Mouse (Mus musculus): ENCODE measurements around the gene Olfr344. TPM values are rescaled to one million over a fixed set of nuclear protein-coding genes. Genes with fewer than 3 reads are reported as not detected.

Olfr344 gene
- polyA plus RNA-seq (2012; ENCODE audit: insufficient read depth, insufficient read length, low replicate concordance, missing spikeins), result not detected in 2 replicates

DNA sequence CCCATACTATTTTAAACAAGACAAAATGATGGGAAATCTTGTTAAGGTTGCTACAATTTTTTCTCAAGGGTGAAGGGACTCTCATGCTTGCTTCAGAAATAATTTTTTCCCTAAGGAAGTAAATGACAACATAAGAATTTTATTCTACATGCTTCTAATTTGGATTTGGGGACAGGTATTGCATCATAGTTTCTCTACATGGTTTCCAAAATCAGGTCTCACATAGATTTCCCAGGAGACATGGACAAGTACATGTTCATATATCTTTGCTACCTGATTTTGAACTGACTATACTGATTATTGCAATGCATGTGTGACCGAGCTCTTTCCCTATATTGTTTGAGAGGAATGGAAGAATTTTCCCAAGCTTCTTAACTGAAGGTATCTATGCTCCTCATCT, at the start of gene Olfr344:
Gene Olfr344, plus strand, starts transcription at position 301 of the 400 bp plus-strand sequence.
- Histone ChIP-seq H3K4me3 (ENCODE audit: insufficient read depth, low read depth, low read length) (no peak within 1 kb of the TSS), H3K4me1 (ENCODE audit: control insufficient read depth, insufficient read depth, low read length) (no peaks in the 10 kb centered on the region), H3K27ac (ENCODE audit: insufficient read depth, low read depth, low read length) (no peak within 1 kb of the TSS)
- 84% methylated on average over 1 of the region's 1 CpGs for WGBS
- no peak for TF ChIP-seq CTCF (IDR thresholded peaks at IDR 0.05; ENCODE audit: insufficient read depth, low read depth, low read length)

DNA sequence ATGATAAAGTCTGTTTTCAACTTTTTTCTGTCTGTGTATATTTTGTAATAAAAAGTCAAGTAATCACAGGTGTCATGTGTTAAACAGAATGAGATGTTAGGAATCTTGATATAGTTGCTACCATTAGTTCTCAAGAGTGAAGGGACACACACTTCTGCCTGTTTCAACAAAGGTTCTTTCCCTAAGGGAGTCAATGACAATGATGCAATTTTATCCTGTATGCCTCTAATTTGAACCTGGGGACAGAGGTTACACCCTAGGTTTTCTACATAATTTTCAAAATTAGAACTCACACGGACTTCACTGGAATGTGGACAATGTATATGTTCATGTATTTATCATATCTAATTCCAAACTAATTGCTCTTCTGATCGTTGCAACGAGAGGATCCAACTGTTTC, 41.8 kb upstream of the Olfr344 start, which contains the start of gene Olfr342:
Gene Olfr342, plus strand, starts transcription at position 301 of the 400 bp plus-strand sequence.
- TF ChIP-seq CTCF (IDR thresholded peaks at IDR 0.05; ENCODE audit: insufficient read depth, low read depth, low read length) (no peak), POLR2A (IDR thresholded peaks at IDR 0.05; ENCODE audit: insufficient read depth, low read depth, low read length) (no peak)
- Histone ChIP-seq H3K4me1 (ENCODE audit: control insufficient read depth, insufficient read depth, low read length) (no peaks in the 10 kb centered on the region), H3K27ac (ENCODE audit: insufficient read depth, low read depth, low read length) (no peak within 1 kb of the TSS), H3K4me3 (ENCODE audit: insufficient read depth, low read depth, low read length) (no peak within 1 kb of the TSS)
- 59% methylated on average over 3 of the region's 3 CpGs for WGBS

DNA sequence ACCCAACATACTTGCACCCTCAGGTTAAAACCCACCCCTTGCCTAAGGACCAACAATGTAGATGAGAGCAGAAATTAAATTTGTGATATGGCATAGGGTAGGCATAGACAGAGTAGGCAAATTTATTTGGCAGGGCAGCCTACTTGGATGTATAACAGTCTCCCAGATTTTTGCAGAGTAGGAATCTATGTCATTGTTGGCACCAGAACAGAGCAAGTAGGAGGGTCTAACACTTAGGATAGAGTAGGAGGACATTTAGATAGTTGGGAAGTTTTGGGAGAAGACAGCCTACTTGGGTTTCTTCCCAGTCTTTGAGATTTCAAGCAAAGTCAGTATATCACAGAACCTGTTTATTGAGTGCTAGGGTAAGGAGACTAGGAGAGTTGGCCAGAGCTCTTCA, 1.3 kb upstream of the Olfr344 start:
- no peak overlapping the region for H3K27ac ChIP-seq (ENCODE audit: insufficient read depth, low read depth, low read length)
- TF ChIP-seq POLR2A (IDR thresholded peaks at IDR 0.05; ENCODE audit: insufficient read depth, low read depth, low read length) (no peak), CTCF (IDR thresholded peaks at IDR 0.05; ENCODE audit: insufficient read depth, low read depth, low read length) (no peak)
- no peak overlapping the region for H3K4me3 ChIP-seq (ENCODE audit: insufficient read depth, low read depth, low read length)
- H3K4me1 ChIP-seq (ENCODE audit: control insufficient read depth, insufficient read depth, low read length), result no peaks in the 10 kb centered on the region

DNA sequence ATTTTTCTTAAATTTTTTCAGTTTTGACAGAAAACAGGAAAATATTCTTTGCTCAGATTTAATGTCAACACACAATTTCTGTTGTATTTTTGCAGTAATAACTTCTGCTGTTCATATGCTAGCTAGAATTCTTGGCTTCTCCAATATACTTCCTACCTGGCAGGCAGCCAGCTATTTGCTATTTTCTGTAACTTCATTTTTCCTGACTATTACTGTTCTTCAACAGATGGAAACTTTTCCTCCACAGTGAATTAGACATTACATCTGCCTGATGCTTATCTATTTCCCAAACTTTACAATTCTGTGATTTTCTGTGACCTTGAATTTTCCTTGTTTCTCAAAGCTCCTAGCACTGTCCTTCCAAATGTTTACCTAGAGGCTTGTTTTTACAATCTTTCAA, 560 bp downstream of the Olfr344 start:
- Histone ChIP-seq H3K4me3 (ENCODE audit: insufficient read depth, low read depth, low read length) (no peak overlapping the region), H3K4me1 (ENCODE audit: control insufficient read depth, insufficient read depth, low read length) (no peaks in the 10 kb centered on the region), H3K27ac (ENCODE audit: insufficient read depth, low read depth, low read length) (no peak overlapping the region)
- TF ChIP-seq POLR2A (IDR thresholded peaks at IDR 0.05; ENCODE audit: insufficient read depth, low read depth, low read length) (no peak), CTCF (IDR thresholded peaks at IDR 0.05; ENCODE audit: insufficient read depth, low read depth, low read length) (no peak)

DNA sequence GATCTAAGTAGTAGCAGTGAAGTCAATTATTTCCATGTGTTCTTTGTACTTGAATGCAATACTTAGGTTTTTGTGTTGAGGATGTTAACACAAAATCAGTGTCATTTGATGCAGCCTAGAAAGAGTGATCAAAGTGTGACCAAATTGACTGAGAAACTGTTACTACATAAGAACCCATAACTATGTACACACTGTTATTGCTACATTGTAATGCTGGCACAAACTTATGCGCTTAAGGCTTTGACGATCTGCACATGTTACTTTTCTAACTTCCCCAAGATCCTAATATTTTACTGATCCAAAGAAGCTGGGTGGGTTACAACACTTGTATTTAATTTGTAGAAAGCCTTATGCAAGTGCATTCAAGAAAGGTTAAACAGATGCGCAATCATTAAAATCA, 1.4 kb downstream of the Olfr344 start:
- WGBS, result 90% methylated on average over 3 of the region's 3 CpGs
- Histone ChIP-seq H3K4me1 (ENCODE audit: control insufficient read depth, insufficient read depth, low read length) (no peaks in the 10 kb centered on the region), H3K4me3 (ENCODE audit: insufficient read depth, low read depth, low read length) (no peak overlapping the region), H3K27ac (ENCODE audit: insufficient read depth, low read depth, low read length) (no peak overlapping the region)
- no peak for TF ChIP-seq CTCF (IDR thresholded peaks at IDR 0.05; ENCODE audit: insufficient read depth, low read depth, low read length)
- TF ChIP-seq POLR2A (IDR thresholded peaks at IDR 0.05; ENCODE audit: insufficient read depth, low read depth, low read length), result no peak

Other genes with a start within 250 kb of the Olfr344 start
- gene Olfr338, start 193.1 kb upstream of the Olfr344 start, polyA plus RNA-seq (2012; ENCODE audit: insufficient read depth, insufficient read length, low replicate concordance, missing spikeins), result not detected in 2 replicates
- gene Olfr339, start 147.7 kb upstream of the Olfr344 start, polyA plus RNA-seq (2012; ENCODE audit: insufficient read depth, insufficient read length, low replicate concordance, missing spikeins), result not detected in 2 replicates
- not detected in 2 replicates for gene Olfr340, start 114.1 kb upstream of the Olfr344 start, polyA plus RNA-seq (2012; ENCODE audit: insufficient read depth, insufficient read length, low replicate concordance, missing spikeins)
- gene Olfr341, start 84.2 kb upstream of the Olfr344 start, polyA plus RNA-seq (2012; ENCODE audit: insufficient read depth, insufficient read length, low replicate concordance, missing spikeins), result not detected in 2 replicates
- gene Olfr342, start 41.7 kb upstream of the Olfr344 start, polyA plus RNA-seq (2012; ENCODE audit: insufficient read depth, insufficient read length, low replicate concordance, missing spikeins), result not detected in 2 replicates
- not detected in 2 replicates for gene Olfr345, start 73.4 kb downstream of the Olfr344 start, polyA plus RNA-seq (2012; ENCODE audit: insufficient read depth, insufficient read length, low replicate concordance, missing spikeins)
- not detected in 2 replicates for gene Olfr346, start 119.1 kb downstream of the Olfr344 start, polyA plus RNA-seq (2012; ENCODE audit: insufficient read depth, insufficient read length, low replicate concordance, missing spikeins)
- not detected in 2 replicates for gene Olfr347, start 165.2 kb downstream of the Olfr344 start, polyA plus RNA-seq (2012; ENCODE audit: insufficient read depth, insufficient read length, low replicate concordance, missing spikeins)
- not detected in 2 replicates for gene Olfr348, start 217.6 kb downstream of the Olfr344 start, polyA plus RNA-seq (2012; ENCODE audit: insufficient read depth, insufficient read length, low replicate concordance, missing spikeins)
- not detected in 2 replicates for gene Olfr50, start 223.9 kb downstream of the Olfr344 start, polyA plus RNA-seq (2012; ENCODE audit: insufficient read depth, insufficient read length, low replicate concordance, missing spikeins)

Measured in olfactory bulb, adult 2 months (tissue).